ENCODE assay signal across 8 mouse cellular contexts in the genomic region with DNA sequence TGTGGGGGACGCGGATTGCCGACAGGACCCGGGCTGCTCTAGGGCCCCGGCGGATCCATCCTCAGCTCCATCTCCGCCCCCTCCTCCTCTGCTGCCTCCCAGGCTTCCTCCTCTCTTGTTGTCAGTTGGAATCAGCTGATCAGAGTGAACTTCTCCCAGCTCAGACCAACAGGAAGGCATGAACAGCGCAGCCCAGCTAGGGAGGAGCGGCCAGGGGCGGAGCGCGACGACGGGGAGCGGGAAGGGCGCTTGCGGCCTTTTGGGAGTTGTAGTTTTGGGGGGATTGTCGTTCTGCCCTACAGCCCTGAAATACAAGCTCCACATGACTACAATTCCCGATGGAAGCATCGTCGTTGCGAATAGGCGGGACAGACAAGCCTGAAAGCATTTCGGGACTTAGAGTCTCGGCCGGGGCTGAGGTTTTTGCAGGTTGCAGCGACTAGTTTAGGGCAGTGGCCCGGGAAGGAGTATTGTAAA. TPM values are rescaled to one million over a fixed set of nuclear protein-coding genes. Genes with fewer than 3 reads are reported as not detected.
A peak's percentile ranks its signal among the peaks of the same experiment; 100 is the strongest.
DNase-seq lines count a peak whose midpoint lies in the region; ATAC-seq lines count a peak whose summit lies in the region.

A gene (minus strand): TSS at position 198 of the 477 bp plus-strand sequence.

- H3K9me3 ChIP-seq in lung, embryonic 16.5 days (ENCODE audit: control insufficient read depth, low read length): no peaks in the 10 kb centered on the region

- 0 out of 2 replicates have a peak, but pooled peaks cover 3% of the 10 kb centered on the region for H3K4me1 ChIP-seq in lung, embryonic 16.5 days (replicated peaks; ENCODE audit: control insufficient read depth, insufficient read depth, low read length)

- WGBS in lung, embryonic 16.5 days: under 1% methylated on average over 27 of the region's 28 CpGs

- peak within 1 kb of the TSS; percentile 84 for H3K27ac ChIP-seq in lung, embryonic 16.5 days (ENCODE audit: low read length)

- DNase-seq in MEL-GATA-1-ER (ENCODE audit: extremely low read depth, low read depth): peak; percentile 97
- DNase-seq in cerebellum, adult 8-10 months: peak; percentile 91
- peak; percentile 97 for DNase-seq in forelimb bud, embryonic 11.5 days (ENCODE audit: low read depth, low spot score)
- peak; percentile 94 for DNase-seq in layer of hippocampus, adult 9-10 months (ENCODE audit: low spot score)
- peak; percentile 72 for DNase-seq in ovary, postnatal 10 days (ENCODE audit: low spot score)
- peak; percentile 86 for DNase-seq in thymus, postnatal 10 days (ENCODE audit: low spot score in 2 of 2)

- H3K9ac ChIP-seq in lung, embryonic 16.5 days (ENCODE audit: low read length): peak within 1 kb of the TSS; percentile 98

- ATAC-seq in hematopoietic stem cell, adult 5-6 weeks (replicated peaks in 1 of 2; ENCODE audit: insufficient read depth in 1 of 2, low FRiP score in 2 of 2, low TSS enrichment in 1 of 2, low read depth in 1 of 2, poor library complexity in 2 of 2, severe bottlenecking in 2 of 2): peak; percentile 100
- peak; percentile 100 for ATAC-seq in lung, embryonic 16.5 days (ENCODE audit: low read depth)

- peaks cover 8% of the 10 kb centered on the region; the same call in 1 of the 2 replicates for H3K36me3 ChIP-seq in lung, embryonic 16.5 days (ENCODE audit: control insufficient read depth, insufficient read depth, low read length)

- H3K27me3 ChIP-seq in lung, embryonic 16.5 days (ENCODE audit: control insufficient read depth, insufficient read depth, low read depth, low read length): no peaks in the 10 kb centered on the region

- peak within 1 kb of the TSS; percentile 99 for H3K4me3 ChIP-seq in lung, embryonic 16.5 days (ENCODE audit: low read length)

- H3K4me2 ChIP-seq in lung, embryonic 16.5 days (ENCODE audit: low read depth, low read length): peak within 1 kb of the TSS; percentile 67

RNA-seq across cellular contexts. Expression of the gene that starts here (rescaled TPM):
- total RNA-seq in hematopoietic stem cell, adult 5-6 weeks (2017): 22.4 and 27.8 TPM in 2 replicates
- 19.5 and 20.6 TPM in 2 replicates for polyA plus RNA-seq in lung, embryonic 16.5 days (2015; fragmentation: Nextera tagmentation; extraction: Ambion mirVana)

Comparison
In these comparisons a context has a peak if more than half of its experiments do, and no peak if none do; other contexts are left out.
1. Peak in every context shown above with its lines: DNase-seq, ATAC-seq, H3K4me3 ChIP-seq and H3K27ac ChIP-seq.